10 mouse cellular contexts compared by ENCODE assay signal in the genomic region with DNA sequence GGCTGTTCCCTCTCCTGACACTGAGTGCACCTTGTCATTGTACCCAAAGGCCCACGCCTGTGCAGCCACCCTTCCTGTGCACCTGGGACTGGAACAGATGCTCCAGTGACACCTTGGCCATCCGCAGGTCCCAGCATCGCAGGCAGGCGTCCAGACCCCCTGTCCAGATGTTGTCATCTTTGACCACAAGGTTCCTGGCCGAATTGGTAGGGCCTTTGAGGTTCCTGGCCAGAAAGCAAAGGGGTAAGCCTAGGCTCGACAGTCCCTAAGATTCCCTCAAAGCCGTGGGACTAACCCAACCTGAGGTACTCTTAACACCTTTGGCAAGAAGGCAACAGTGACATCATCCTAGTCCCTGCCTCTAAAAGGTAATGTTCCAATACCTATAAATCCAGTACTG.
"Had no signal": no experiment of that assay in that cellular context is flagged by ENCODE, and none has a peak within 500 bp of the region (broad histone marks: within the 10 kb centered on the region; RNA-seq: fewer than 3 reads in every experiment).

No protein-coding gene starts in this region.

- DNase-seq: lung, adult 18-20 months; lung, embryonic 14.5 days; lung, postnatal 10 days; lung, postnatal 4 days; midbrain, embryonic 14.5 days; right cerebral cortex, postnatal 14 days; thymus, adult 2 months; thymus, postnatal 25 days; thymus, postnatal 4 days had no signal

- ATAC-seq: midbrain, embryonic 16.5 days had no signal
